In genomic region chr4:40774279-40775259, GRCm38 (mm10) we compare ENCODE assay signal across 8 mouse cellular contexts. TPM values are rescaled to one million over a fixed set of nuclear protein-coding genes. Genes with fewer than 3 reads are reported as not detected.
DNase-seq lines count a peak whose midpoint lies in the region; ATAC-seq and TF ChIP-seq lines count a peak whose summit lies in the region.

No protein-coding gene starts in this region.

- peak; percentile 52 for DNase-seq in c-Kit-negative CD71-positive TER-119-positive erythroid progenitor cells, embryonic 14.5 days (ENCODE audit: low read depth, low spot score)
- DNase-seq in forebrain, embryonic 11.5 days (ENCODE audit: low spot score): peak; percentile 86
- DNase-seq in heart, postnatal 0 days (ENCODE audit: low spot score): peak; percentile 85
- DNase-seq in kidney, postnatal 36 days: peak; percentile 81 to 89
- DNase-seq in ovary, adult 18-20 months (ENCODE audit: low spot score): peak; percentile 53
- peak; percentile 62 to 82 for DNase-seq in thymus, postnatal 10 days (ENCODE audit: low spot score in 2 of 2)

- H3K36me3 ChIP-seq in E14TG2a.4 (ENCODE audit: insufficient read depth, low read length): no peaks in the 10 kb centered on the region
- no peaks in the 10 kb centered on the region for H3K36me3 ChIP-seq in forebrain, embryonic 11.5 days (ENCODE audit: control insufficient read depth, insufficient read depth, low read length)
- no peaks in the 10 kb centered on the region for H3K36me3 ChIP-seq in heart, postnatal 0 days (replicated peaks; ENCODE audit: control insufficient read depth, insufficient read depth, low read length)
- no peaks in the 10 kb centered on the region for H3K36me3 ChIP-seq in lung, embryonic 15.5 days

- no peak for TF ChIP-seq EP300 in heart, postnatal 0 days (IDR thresholded peaks at IDR 0.05; ENCODE audit: low read depth)

- H3K9me3 ChIP-seq in E14TG2a.4 (ENCODE audit: low read length): no peaks in the 10 kb centered on the region
- H3K9me3 ChIP-seq in forebrain, embryonic 11.5 days (ENCODE audit: control insufficient read depth, low read length): no peaks in the 10 kb centered on the region
- H3K9me3 ChIP-seq in heart, postnatal 0 days (replicated peaks; ENCODE audit: control insufficient read depth, low read length): no peaks in the 10 kb centered on the region
- no peaks in the 10 kb centered on the region for H3K9me3 ChIP-seq in lung, embryonic 15.5 days

- 22% methylated on average over 12 of the region's 12 CpGs for WGBS in forebrain, embryonic 11.5 days
- 9% methylated on average over 12 of the region's 12 CpGs for WGBS in heart, postnatal 0 days
- WGBS in lung, embryonic 15.5 days: 13% methylated on average over 12 of the region's 12 CpGs

- H3K27me3 ChIP-seq in E14TG2a.4 (ENCODE audit: insufficient read depth, low read length): no peaks in the 10 kb centered on the region
- no peaks in the 10 kb centered on the region for H3K27me3 ChIP-seq in forebrain, embryonic 11.5 days (ENCODE audit: control insufficient read depth, insufficient read depth, low read length)
- H3K27me3 ChIP-seq in heart, postnatal 0 days (ENCODE audit: control insufficient read depth, insufficient read depth, low read length): no peaks in the 10 kb centered on the region
- no peaks in the 10 kb centered on the region for H3K27me3 ChIP-seq in lung, embryonic 15.5 days

- peak overlapping the region; percentile 57 for H3K4me3 ChIP-seq in E14TG2a.4 (replicated peaks; ENCODE audit: low read length)
- H3K4me3 ChIP-seq in forebrain, embryonic 11.5 days (ENCODE audit: low read depth, low read length): no peak overlapping the region
- H3K4me3 ChIP-seq in heart, postnatal 0 days (ENCODE audit: low read depth, low read length): peak overlapping the region; percentile 23
- H3K4me3 ChIP-seq in lung, embryonic 15.5 days: no peak overlapping the region

- H3K4me2 ChIP-seq in forebrain, embryonic 11.5 days (ENCODE audit: low read depth, low read length, severe bottlenecking): peak overlapping the region; percentile 33; the same call in 1 of the 2 replicates
- H3K4me2 ChIP-seq in heart, postnatal 0 days (ENCODE audit: low read depth, low read length): peak overlapping the region; percentile 66
- H3K4me2 ChIP-seq in lung, embryonic 15.5 days: peak overlapping the region; percentile 44

- ATAC-seq in forebrain, embryonic 11.5 days (replicated peaks; ENCODE audit: low FRiP score): peak; percentile 65
- ATAC-seq in heart, postnatal 0 days (ENCODE audit: insufficient read depth, low read depth): peak; percentile 68
- ATAC-seq in lung, embryonic 15.5 days (ENCODE audit: borderline replicate concordance, extremely low read depth, low FRiP score, low TSS enrichment): peak; percentile 40; the same call in 1 of the 2 replicates

- H3K4me1 ChIP-seq in E14TG2a.4 (replicated peaks; ENCODE audit: low read depth, low read length): peaks cover 77% of the 10 kb centered on the region
- H3K4me1 ChIP-seq in forebrain, embryonic 11.5 days (replicated peaks; ENCODE audit: control insufficient read depth, insufficient read depth, low read length): peaks cover 5% of the 10 kb centered on the region; the same call in 1 of the 2 replicates
- peaks cover 5% of the 10 kb centered on the region for H3K4me1 ChIP-seq in heart, postnatal 0 days (ENCODE audit: control insufficient read depth, insufficient read depth)
- peaks cover 19% of the 10 kb centered on the region; the same call in 1 of the 2 replicates for H3K4me1 ChIP-seq in lung, embryonic 15.5 days

- H3K9ac ChIP-seq in forebrain, embryonic 11.5 days (ENCODE audit: low read length): peak overlapping the region; percentile 27
- peak overlapping the region; percentile 47; the same call in 1 of the 2 replicates for H3K9ac ChIP-seq in heart, postnatal 0 days (replicated peaks; ENCODE audit: low read depth, low read length)
- no peak overlapping the region for H3K9ac ChIP-seq in lung, embryonic 15.5 days

- no peak overlapping the region for H3K27ac ChIP-seq in forebrain, embryonic 11.5 days (ENCODE audit: low read depth, low read length)
- H3K27ac ChIP-seq in heart, postnatal 0 days (ENCODE audit: low read depth): 0 out of 2 replicates have a peak overlapping the region, but pooled peaks have one; percentile 1
- H3K27ac ChIP-seq in lung, embryonic 15.5 days: peak overlapping the region; percentile 66

- TF ChIP-seq CTCF in E14TG2a.4 (conservative IDR thresholded peaks at IDR 0.05; ENCODE audit: low read length): peak; percentile 87
- peak; percentile 98 for TF ChIP-seq CTCF in heart, postnatal 0 days (IDR thresholded peaks at IDR 0.05; ENCODE audit: low read depth)

RNA-seq across cellular contexts. Expression of gene Smu1, which starts 16.8 kb away (rescaled TPM):
- 185 and 191 TPM in 2 replicates for polyA plus RNA-seq in forebrain, embryonic 11.5 days (2014; fragmentation: Nextera tagmentation; extraction: Ambion mirVana)
- 56.4 and 86.6 TPM in 2 replicates for total RNA-seq in heart, postnatal 0 days (2014; rRNA removed; ENCODE audit: low replicate concordance)
- polyA plus RNA-seq in heart, postnatal 0 days (2015; fragmentation: Nextera tagmentation; extraction: Ambion mirVana): 68.6 and 73.6 TPM in 2 replicates
- polyA plus RNA-seq in lung, embryonic 15.5 days (2015; fragmentation: Nextera tagmentation; extraction: Ambion mirVana): 155 and 161 TPM in 2 replicates

RNA-seq across cellular contexts. Expression of gene Dnaja1, which starts 52.6 kb away (rescaled TPM):
- 640 and 645 TPM in 2 replicates for polyA plus RNA-seq in forebrain, embryonic 11.5 days (2014; fragmentation: Nextera tagmentation; extraction: Ambion mirVana)
- 20.9 and 27.7 TPM in 2 replicates for total RNA-seq in heart, postnatal 0 days (2014; rRNA removed; ENCODE audit: low replicate concordance)
- polyA plus RNA-seq in heart, postnatal 0 days (2015; fragmentation: Nextera tagmentation; extraction: Ambion mirVana): 200 and 206 TPM in 2 replicates
- 422 and 428 TPM in 2 replicates for polyA plus RNA-seq in lung, embryonic 15.5 days (2015; fragmentation: Nextera tagmentation; extraction: Ambion mirVana)

Comparison
In these comparisons a context has a peak if more than half of its experiments do, and no peak if none do; other contexts are left out.
1. H3K4me3 ChIP-seq: peak in E14TG2a.4 (single experiment) and heart, postnatal 0 days (single experiment); none in forebrain, embryonic 11.5 days (single experiment) and lung, embryonic 15.5 days (single experiment).
2. Peak in every context shown above with its lines, with median percentiles within 50 percentile points of each other: DNase-seq, ATAC-seq and H3K4me2 ChIP-seq.